Mouse (Mus musculus) olfactory bulb, adult 2 months (tissue): Measurements from ENCODE around the gene Osbp.

Experiments
- CTCF ChIP-seq: fragments of 200-500 bp; IDR thresholded peaks from 2 replicates; pipeline ENCODE4 v1.5.1; 2012; ENCODE audit warnings: low read depth, mild to moderate bottlenecking, low read length, moderate library complexity; ENCODE audit not compliant: insufficient read depth
- POLR2A ChIP-seq: fragments of 200-500 bp; IDR thresholded peaks from 2 replicates; pipeline ENCODE4 v1.6.1; 2012; ENCODE audit warnings: mild to moderate bottlenecking, low read depth, low read length, moderate library complexity; ENCODE audit not compliant: insufficient read depth

DNA sequence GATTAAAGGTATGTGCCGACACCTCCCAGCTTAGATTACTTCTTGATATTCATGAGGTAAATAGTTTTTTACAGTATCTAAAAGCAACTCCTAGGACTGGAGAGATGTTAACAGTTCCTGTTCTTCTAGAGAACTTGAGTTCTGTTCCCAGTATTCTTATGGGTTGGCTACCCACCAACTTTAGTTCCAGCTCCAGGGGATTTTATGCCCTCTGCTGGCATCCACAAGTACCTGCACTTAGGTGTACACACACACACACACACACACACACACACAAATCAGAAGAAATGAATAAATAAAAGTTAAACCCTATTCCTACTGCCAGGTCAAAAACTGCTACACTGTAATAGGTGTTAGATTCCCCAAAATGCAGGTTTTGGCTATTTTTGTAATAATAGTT, 1.5 kb upstream of the Osbp start:
- TF ChIP-seq CTCF: no peak
- TF ChIP-seq POLR2A: no peak
